Mouse (Mus musculus) frontal cortex, postnatal 36 days (tissue): ENCODE measurements around the gene Doc2g.
A peak's percentile ranks its signal among the peaks of the same experiment; 100 is the strongest.

Experiments used
- DNase-seq, 2 experiments: peaks; one replicate each; pipeline ENCODE4 v3.0.0; 2022; ENCODE audit warnings: low spot score in 2 of 2

Gene Doc2g

DNA sequence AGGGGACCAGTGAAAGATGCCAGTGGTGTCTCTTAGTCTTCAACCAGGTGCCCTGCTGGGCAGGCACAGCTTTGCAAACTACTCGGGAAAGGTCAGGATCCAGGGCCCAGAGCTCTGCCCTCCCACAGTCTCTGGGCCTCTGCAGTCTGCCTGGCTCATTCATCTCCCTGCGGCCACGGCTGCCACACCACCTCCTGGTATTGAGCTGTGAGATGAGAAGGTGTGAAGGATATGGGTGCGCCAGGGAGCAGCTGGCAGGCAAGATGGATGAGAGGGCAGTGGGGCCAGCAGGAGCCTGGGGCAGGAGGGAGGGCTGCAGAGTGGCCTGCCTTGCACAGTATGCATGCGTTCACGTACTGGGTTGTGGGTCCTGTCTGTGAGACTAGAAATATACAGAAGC, 12.3 kb upstream of the Doc2g start:
- DNase-seq: no peak

GRCm38 (mm10) chr19:3991562-3991961, 11.6 kb upstream of the Doc2g start:
- no peak for DNase-seq

- no peak for DNase-seq
Observed at GRCm38 (mm10) chr19:3991966-3992365, 11.1 kb upstream of the Doc2g start.

DNA sequence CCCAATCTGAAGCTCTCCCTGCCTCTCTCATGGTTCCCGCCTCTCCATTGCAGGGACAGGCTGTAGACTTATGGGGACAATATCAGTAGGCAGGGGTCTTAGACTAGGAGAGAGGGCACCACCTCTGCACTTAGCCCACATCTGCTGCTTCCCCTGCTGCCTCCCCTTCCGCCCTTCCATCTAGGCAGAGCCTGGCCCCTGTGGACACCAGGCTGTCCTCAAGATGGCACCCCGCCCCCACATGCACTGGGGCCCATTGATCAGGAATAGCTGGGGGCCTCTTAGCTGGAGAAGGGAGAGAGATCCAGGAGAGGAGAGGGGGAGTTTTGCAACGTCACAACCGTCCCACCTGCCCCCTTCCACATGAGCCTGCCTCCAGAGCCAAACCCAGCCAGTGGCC, 10.7 kb upstream of the Doc2g start, which contains the start of gene Tbx10:
Gene Tbx10 (plus strand): TSS at position 337 of the 400 bp plus-strand sequence.
- DNase-seq: no peak

GRCm38 (mm10) chr19:3994932-3995331, 8.2 kb upstream of the Doc2g start:
- DNase-seq: no peak

- DNase-seq: no peak
Observed at GRCm38 (mm10) chr19:3995505-3995904, 7.6 kb upstream of the Doc2g start.

DNA sequence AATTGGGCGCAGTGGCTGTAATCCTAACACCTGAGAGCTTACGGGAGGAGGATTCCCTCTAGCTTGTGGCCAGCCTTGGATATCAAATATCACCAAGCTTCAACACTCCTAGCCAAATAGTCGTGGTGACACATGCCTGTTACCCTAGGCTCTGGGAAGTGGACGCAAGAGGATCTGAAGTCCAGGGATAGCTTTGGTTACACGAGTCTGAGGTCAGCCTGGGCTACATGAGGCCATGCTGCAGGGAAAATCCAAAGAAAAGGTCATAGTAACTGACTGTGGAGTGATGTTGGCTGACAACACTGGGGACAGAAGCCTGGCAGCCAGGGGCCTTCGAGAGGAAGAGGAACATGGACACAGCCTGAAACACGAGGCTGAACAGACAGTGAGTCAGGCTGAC, 7.0 kb upstream of the Doc2g start:
- no peak for DNase-seq

DNA sequence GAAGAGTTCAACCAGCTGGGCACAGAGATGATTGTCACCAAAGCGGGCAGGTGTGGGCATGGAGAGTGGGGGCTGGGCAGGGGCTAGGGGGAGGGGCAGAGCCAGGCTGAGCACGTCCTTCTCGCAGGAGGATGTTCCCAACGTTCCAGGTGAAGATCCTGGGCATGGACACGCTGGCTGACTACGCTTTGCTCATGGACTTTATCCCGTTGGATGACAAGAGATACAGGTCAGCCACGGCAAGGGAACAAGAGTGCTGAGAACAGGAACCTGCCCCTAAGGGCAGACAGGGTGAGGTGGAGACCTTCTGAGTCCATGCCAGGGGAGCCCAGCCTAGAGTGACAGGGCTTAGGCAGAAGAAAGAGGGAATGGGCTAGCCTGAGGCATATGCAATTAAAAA, 6.4 kb upstream of the Doc2g start:
- no peak for DNase-seq

GRCm38 (mm10) chr19:3997231-3997630, 5.9 kb upstream of the Doc2g start:
- DNase-seq: no peak

DNA sequence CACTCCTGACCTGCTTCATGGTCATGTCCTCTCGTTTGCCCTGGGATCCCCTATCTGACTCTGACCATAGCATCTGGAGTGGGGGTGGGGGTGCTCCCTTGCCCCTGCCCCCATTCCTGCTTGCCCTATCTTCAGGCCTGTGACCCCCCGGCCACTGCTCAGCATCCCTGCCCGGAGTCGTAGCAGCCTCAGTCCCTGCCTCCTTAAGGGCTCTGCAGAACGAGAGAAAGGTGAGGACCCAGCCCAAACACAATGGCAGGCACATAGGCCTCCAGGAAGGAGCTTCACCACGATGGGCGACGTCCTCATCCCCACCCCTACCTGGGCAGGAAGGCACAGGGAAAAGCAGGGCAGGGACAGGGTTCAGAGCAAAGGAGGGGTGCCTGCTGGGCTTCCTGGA, 4.8 kb upstream of the Doc2g start:
- DNase-seq: no peak

- DNase-seq: no peak
Observed at GRCm38 (mm10) chr19:3999121-3999730, 3.9 kb upstream of the Doc2g start.

GRCm38 (mm10) chr19:4000119-4000900, 2.8 kb upstream of the Doc2g start, which contains the start of the genes Nudt8 and Gm49405:
Gene Nudt8 (plus strand): TSS chr19:4000580.
Gene Gm49405 (plus strand): TSS chr19:4000626.
- peak; percentile 97 for DNase-seq

DNA sequence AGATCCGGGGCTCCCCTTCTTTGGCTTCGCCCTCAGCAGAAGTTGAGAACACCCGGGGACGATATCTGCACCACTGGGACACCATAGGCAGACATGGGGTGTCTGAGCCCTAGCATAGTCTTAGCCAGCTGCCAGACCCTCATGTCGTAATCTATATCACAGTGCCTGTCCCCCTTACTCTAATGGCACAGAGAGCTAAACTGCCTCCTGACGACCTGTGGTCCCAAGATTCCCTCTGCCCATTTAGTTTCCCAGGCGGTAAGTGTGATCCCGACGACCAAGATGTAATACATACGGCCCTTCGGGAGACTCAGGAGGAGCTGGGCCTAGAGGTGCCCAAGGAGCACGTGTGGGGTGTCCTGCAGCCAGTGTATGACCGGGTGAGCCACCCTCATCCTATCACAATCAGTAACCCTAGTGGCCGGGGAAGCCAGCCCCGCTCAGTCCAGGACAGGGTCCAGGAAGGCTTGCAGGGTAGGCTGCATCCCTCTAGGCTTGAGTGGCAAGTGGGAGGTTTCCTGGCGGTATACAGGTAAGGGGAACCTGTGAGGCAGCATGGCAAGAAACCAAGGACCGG, 2.1 kb upstream of the Doc2g start:
- DNase-seq: no peak

DNA sequence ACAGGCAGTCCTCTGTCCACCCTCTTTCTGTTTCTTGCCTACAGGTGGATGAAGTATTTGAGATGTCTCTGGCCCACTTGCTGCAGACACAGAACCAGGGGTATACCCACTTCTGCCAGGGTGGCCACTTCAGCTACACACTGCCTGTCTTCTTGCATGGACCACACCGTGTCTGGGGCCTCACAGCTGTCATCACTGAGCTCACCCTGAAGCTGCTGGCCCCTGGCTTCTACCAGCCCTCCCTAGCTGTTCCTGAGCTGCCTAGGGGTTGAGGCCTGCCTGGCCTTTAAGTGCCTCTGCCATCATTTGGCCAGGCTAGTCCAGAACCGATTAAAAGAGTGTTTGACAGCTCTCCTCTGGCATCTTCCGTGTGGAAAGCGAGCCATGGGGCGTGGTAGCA, 1.4 kb upstream of the Doc2g start:
- DNase-seq: no peak

DNA sequence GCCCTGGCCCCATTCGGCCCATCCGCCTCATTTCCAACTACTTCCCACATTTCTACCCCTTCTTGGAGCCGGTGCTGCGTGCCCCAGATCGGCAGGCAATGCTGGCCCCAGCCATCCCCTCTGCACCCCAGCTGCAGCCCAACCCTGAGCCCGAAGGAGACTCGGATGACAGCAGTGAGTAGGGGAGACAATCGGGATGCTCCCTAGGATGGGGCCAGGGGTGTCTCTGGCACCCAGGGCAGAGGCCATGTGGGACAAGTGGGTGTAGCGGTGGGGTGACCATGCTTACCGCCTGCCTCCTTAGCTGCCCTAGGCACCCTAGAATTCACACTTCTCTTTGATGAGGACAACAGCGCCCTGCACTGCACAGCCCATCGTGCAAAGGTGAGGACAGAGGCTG, 528 bp downstream of the Doc2g start:
- DNase-seq: no peak

DNA sequence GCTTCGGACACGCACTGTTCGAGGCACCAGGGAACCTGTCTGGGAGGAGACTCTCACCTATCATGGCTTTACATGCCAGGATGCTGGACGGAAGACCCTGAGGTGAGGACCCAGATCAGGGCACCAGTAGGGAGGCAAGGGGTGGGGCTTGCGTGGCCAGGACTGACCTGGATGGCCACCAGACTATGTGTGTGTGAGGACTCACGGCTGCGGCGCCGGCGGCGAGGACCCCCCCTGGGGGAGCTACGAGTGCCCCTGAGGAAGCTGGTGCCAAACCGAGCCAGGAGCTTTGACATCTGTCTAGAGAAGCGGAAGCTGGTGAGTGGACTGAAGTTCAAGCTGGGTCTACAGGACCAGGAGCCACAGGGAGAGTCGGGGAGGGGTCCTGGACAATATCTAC, 1.2 kb downstream of the Doc2g start:
- no peak for DNase-seq

DNA sequence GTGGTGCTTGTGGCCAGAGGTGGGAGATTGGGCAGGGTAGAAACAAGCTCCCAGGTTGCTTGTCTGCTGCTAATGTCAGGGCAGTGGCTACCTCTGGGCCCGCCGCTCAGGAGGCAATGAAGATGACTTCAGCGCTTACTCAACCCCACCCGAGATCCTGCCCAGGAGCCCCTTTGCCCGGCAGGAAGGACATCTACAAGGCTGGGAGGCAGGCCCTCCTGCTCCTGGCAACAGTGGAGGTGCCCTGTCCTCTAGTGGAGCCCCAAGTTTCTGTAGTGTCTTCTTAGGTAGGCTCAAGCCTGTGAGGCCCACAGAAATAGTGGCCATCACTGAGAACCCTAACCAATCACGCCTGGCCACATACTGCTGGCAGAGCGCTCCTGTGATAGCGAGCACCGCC, 2.0 kb downstream of the Doc2g start:
- no peak for DNase-seq

GRCm38 (mm10) chr19:4005971-4006370, 2.9 kb downstream of the Doc2g start:
- no peak for DNase-seq

GRCm38 (mm10) chr19:4011086-4011485, 8.0 kb downstream of the Doc2g start:
- DNase-seq: no peak

DNA sequence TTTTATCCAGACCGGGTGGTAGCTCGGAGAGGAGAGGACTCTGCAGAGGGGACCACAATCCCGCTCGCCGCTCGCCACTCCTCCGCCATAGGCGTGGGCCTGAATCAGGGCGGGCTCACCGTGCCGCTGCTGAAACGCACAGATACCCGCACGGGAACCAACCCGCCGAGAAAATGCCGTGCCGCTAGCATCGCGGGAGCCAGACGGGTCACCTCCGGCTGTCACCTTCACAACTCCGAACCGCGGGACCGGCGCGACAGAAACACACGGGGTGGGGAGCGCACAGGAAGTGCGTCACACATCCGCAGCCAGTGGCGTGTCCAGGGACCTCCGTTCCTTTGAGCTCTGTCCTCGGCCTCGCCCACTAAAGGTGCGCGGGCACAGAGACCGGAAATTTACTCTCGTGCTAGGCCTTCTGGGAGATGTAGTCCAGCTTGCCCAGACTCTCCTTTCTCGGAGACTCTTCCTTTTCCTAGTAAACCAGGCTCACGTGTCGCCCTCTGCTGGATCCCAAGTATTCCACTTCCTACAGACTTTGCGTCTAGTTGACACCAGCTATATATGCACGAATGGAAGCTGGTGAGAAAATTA, 9.4 kb downstream of the Doc2g start, which contains the start of gene Ndufv1:
Gene Ndufv1 (minus strand): TSS at position 375 of the 591 bp plus-strand sequence.
- peak; percentile 97 to 99 for DNase-seq

DNA sequence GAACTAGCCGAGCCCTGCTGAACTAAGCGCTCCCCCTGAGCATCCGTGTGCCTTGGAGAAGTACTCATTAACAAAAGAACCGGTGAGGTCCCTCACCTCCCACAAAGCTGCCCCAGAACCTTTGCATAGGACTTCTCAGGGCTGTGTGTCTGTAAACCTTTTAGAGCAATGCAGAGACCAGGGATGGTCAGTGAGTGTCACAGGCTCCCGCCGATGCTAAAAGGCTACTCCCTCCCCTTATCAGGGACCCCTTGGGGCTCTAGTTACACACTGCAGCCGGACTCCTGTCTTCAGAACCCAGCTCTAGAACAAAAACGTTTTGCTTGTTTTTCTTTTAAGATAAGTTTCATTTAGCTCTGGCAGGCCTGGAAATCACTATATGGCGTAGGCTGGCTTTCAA, 10.0 kb downstream of the Doc2g start:
- no peak for DNase-seq

- DNase-seq: no peak
Observed at GRCm38 (mm10) chr19:4014802-4015201, 11.7 kb downstream of the Doc2g start.

- DNase-seq: no peak
Observed at GRCm38 (mm10) chr19:4015635-4016034, 12.5 kb downstream of the Doc2g start.
